Mouse (Mus musculus) CH12.LX (cell line): ENCODE data around the gene Cth. TPM values are rescaled to one million over a fixed set of nuclear protein-coding genes. Genes with fewer than 3 reads are reported as not detected.

ENCODE experiments used
- BHLHE40 ChIP-seq: IDR thresholded peaks from 2 replicates; pipeline ENCODE4 v1.6.1; 2011; ENCODE audit warnings: mild to moderate bottlenecking, low read depth, low read length, improper control_type of control experiment
- ELF1 ChIP-seq: IDR thresholded peaks from 2 replicates; pipeline ENCODE4 v1.6.1; 2014; ENCODE audit warnings: low read depth, mild to moderate bottlenecking, inconsistent platforms, low read length, improper control_type of control experiment
- IRF4 ChIP-seq: IDR thresholded peaks from 2 replicates; pipeline ENCODE4 v1.6.1; 2014; ENCODE audit warnings: low read depth, mild to moderate bottlenecking, inconsistent platforms, low read length, improper control_type of control experiment
- MAFK ChIP-seq: IDR thresholded peaks from 2 replicates; pipeline ENCODE4 v1.6.1; 2011; ENCODE audit warnings: low read length, improper control_type of control experiment; ENCODE audit not compliant: insufficient replicate concordance
- NELFE ChIP-seq: IDR thresholded peaks from 2 replicates; pipeline ENCODE4 v1.6.1; 2011; ENCODE audit warnings: low read depth, low read length, improper control_type of control experiment
- USF1 ChIP-seq: IDR thresholded peaks from 2 replicates; pipeline ENCODE4 v1.6.1; 2014; ENCODE audit warnings: low read depth, mild to moderate bottlenecking, inconsistent platforms, low read length, improper control_type of control experiment
- polyA plus RNA-seq: library from polyadenylated mRNA; unstranded; fragments of >175 nt; gene quantifications from 2 replicates; pipeline ENCODE4 v1.2.1, GENCODE M21; 2012; ENCODE audit warnings: low read depth; ENCODE audit not compliant: insufficient read length
- total RNA-seq, 2 experiments: library from RNA; depleted of rRNA; stranded (reverse); fragments of 300-350 nt in 1 of 2; fragments of >200 nt in 1 of 2; gene quantifications; 2 replicates each; pipeline ENCODE4 v1.2.3; 2012 to 2014

Cth gene
- total and polyA plus RNA-seq, 3 experiments = 187 to 637 (median 370) TPM

DNA sequence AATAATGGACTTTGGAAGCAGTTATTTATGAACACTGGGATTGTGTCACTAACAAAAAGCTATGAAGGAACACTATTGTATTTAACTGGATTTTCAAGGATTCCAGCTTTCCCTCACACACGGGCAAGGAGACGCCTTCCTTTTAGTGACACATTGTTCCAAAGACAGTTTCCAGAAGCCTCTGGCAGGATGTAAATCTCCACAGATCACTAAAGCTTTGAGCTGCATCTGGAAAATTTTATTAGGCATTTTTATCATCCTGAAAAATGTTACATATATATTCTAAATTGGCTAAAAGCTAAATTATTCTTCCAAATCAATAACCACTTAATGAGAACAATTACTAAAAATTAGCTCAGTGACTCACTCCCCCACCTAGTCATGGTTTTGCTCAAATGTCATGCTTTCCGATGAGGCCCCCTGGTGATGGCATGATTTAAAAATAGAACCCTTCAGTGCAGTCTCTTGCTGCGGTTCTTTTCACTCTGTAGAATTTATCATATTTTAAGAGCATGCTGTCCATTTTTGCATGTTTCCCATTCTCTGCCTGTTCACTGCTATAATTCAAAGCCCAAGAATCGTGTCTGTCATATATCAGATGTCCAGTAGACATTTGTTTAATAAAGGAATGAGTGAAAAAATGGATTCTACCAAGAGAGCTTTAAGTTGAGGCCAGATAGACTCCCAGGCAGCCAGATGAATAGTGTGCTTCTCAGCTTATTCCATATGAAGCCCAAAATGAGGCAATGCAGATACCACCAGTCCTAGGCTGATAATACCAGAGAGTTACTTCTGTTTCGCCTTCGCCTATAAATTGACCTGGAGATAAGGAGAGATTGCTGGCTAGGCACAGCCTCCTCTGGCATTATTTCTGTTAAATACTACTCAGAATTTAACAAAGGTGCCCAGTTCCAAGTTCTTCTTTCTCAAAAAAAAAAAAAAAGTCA lies 77.3 kb downstream of the Cth start (continued):
- TF ChIP-seq BHLHE40 (peak; percentile 94), ELF1 (no peak), NELFE (no peak), USF1 (no peak), IRF4 (peak; percentile 83; the same call in 1 of the 2 replicates), MAFK (peak; percentile 35; the same call in 1 of the 2 replicates)

Other genes with a start within 250 kb of the Cth start
- 18.9 and 28.7 TPM in 2 replicates for gene Ankrd13c, start 22.2 kb upstream of the Cth start, total RNA-seq (2012; rRNA removed)
- gene Ankrd13c, start 22.2 kb upstream of the Cth start, total RNA-seq (2014; rRNA removed) = 54.1 and 54.4 TPM in 2 replicates
- 65.3 and 73.3 TPM in 2 replicates for gene Ankrd13c, start 22.2 kb upstream of the Cth start, polyA plus RNA-seq
- 205 and 241 TPM in 2 replicates for gene Srsf11, start 111.6 kb upstream of the Cth start, total RNA-seq (2012; rRNA removed)
- 288 and 322 TPM in 2 replicates for gene Srsf11, start 111.6 kb upstream of the Cth start, total RNA-seq (2014; rRNA removed)
- 725 and 830 TPM in 2 replicates for gene Srsf11, start 111.6 kb upstream of the Cth start, polyA plus RNA-seq
- 61.3 and 64.3 TPM in 2 replicates for gene Lrrc40, start 111.6 kb upstream of the Cth start, total RNA-seq (2012; rRNA removed)
- 232 and 247 TPM in 2 replicates for gene Lrrc40, start 111.6 kb upstream of the Cth start, total RNA-seq (2014; rRNA removed)
- 94.6 and 144 TPM in 2 replicates for gene Lrrc40, start 111.6 kb upstream of the Cth start, polyA plus RNA-seq